Mouse (Mus musculus): ENCODE data around the gene Cep128. TPM values are rescaled to one million over a fixed set of nuclear protein-coding genes. Genes with fewer than 3 reads are reported as not detected.
"Not testable (repeated sequence)": the region's sequence is repeated elsewhere in the genome, so short reads cannot be mapped to it uniquely, and the experiment has no call there.

Cep128 gene
- polyA plus RNA-seq, 1 experiment from 2014 or later, result 5.5 TPM

DNA sequence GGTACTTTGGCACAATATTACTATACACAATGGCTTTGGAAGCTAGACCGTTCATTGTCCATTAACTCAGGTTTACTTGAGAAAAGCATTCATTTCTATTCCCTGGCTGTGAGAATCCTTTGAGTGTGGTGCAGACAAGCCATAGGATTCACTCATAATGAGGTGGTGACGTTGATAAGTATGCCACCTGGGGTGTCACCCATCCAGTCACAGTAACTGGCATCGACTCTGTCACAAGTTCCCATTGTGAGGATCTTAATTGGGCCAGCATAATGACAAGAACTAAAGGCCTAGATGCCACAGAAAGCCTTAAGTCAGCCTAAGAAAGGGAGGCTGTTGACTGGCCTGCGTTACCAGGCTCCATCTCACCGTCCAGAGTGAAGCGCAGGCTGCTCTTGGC is 396.9 kb downstream of the Cep128 start:
- H3K9me3 ChIP-seq, result no peaks in the 10 kb centered on the region

GRCm38 (mm10) chr12:90982018-90982417 is 402.2 kb downstream of the Cep128 start:
- Histone ChIP-seq H3K27ac (no peak overlapping the region), H3K9ac (replicated peaks) (no peak overlapping the region), H3K4me3 (replicated peaks) (no peak overlapping the region), H3K9me3 (no peaks in the 10 kb centered on the region), H3K36me3 (no peaks in the 10 kb centered on the region), H3K4me2 (replicated peaks) (no peak overlapping the region), H3K4me1 (replicated peaks) (no peaks in the 10 kb centered on the region), H3K27me3 (no peaks in the 10 kb centered on the region)
- 92% methylated on average over 4 of the region's 4 CpGs for WGBS
- no peak for ATAC-seq

More for the DNA sequence above, 396.9 kb downstream of the Cep128 start:
- Histone ChIP-seq H3K4me1 (replicated peaks) (no peaks in the 10 kb centered on the region), H3K36me3 (no peaks in the 10 kb centered on the region), H3K4me2 (replicated peaks) (no peak overlapping the region), H3K27ac (no peak overlapping the region), H3K27me3 (no peaks in the 10 kb centered on the region), H3K9ac (replicated peaks) (no peak overlapping the region), H3K4me3 (replicated peaks) (no peak overlapping the region)
- WGBS, result 66% methylated on average over 6 of the region's 6 CpGs
- ATAC-seq, result no peak

DNA sequence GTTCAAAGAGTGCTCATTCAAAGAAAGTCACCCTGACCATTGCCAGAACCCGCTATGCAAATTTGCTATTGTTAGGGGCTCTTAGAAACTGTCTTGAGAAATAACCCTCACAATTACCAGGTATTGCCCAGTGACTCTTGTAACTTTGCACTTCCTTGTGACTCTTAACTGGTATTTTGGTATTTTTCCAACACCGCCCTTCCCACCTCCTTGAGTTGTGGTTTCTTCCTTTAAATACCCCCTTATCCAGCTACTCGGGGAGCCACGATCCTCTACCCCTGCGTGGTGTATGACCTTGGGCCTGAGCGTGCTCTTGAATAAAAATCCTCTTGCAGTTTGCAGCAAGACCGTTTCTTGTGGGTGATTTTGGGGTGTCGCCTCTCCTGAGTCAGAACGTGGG is 407.8 kb downstream of the Cep128 start:
- not testable (repeated sequence) for H3K27me3 ChIP-seq; H3K27ac ChIP-seq; ATAC-seq; H3K4me1 ChIP-seq (replicated peaks); H3K9me3 ChIP-seq; H3K4me3 ChIP-seq (replicated peaks); H3K9ac ChIP-seq (replicated peaks); H3K4me2 ChIP-seq (replicated peaks); H3K36me3 ChIP-seq
- WGBS, result 86% methylated on average over 9 of the region's 9 CpGs

DNA sequence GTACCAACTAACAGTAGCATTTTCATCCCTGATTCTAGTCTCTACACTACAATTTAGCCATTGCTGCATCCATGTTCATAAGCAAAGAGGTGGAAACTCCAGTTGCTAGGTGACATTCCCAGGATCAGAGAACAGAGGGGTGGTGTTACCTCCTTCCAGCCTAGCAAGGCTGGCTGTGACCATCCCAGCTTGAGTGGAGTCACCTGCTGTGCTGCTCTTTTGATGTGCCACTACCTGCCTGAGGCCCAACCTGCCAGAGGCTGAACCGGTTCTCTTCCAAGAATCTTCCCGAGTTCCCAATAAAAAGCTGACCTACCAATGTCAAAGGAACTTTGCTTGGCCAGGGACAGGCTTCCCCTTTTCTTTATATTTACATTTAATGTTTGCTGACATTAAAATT is 408.8 kb downstream of the Cep128 start:
- no peak overlapping the region for H3K4me2 ChIP-seq (replicated peaks)
- no peaks in the 10 kb centered on the region for H3K4me1 ChIP-seq (replicated peaks)
- H3K4me3 ChIP-seq (replicated peaks), result no peak overlapping the region
- H3K27ac ChIP-seq, result no peak overlapping the region
- no peaks in the 10 kb centered on the region for H3K36me3 ChIP-seq
- H3K27me3 ChIP-seq, result no peaks in the 10 kb centered on the region
- WGBS, result 48% methylated on average over 2 of the region's 2 CpGs
- no peaks in the 10 kb centered on the region for H3K9me3 ChIP-seq
- H3K9ac ChIP-seq (replicated peaks), result no peak overlapping the region
- no peak for ATAC-seq

GRCm38 (mm10) chr12:90971156-90971555 is 413.1 kb downstream of the Cep128 start:
- ATAC-seq, result no peak
- no peaks in the 10 kb centered on the region for H3K4me1 ChIP-seq (replicated peaks)
- H3K9me3 ChIP-seq, result no peaks in the 10 kb centered on the region
- H3K27me3 ChIP-seq, result no peaks in the 10 kb centered on the region
- no peak overlapping the region for H3K27ac ChIP-seq
- H3K4me2 ChIP-seq (replicated peaks), result no peak overlapping the region
- no peak overlapping the region for H3K4me3 ChIP-seq (replicated peaks)
- 90% methylated on average over 3 of the region's 3 CpGs for WGBS
- H3K9ac ChIP-seq (replicated peaks), result no peak overlapping the region
- no peaks in the 10 kb centered on the region for H3K36me3 ChIP-seq

- no peak overlapping the region for H3K9ac ChIP-seq (replicated peaks)
- no peak for ATAC-seq
- H3K4me3 ChIP-seq (replicated peaks), result no peak overlapping the region
- WGBS, result 83% methylated on average over 5 of the region's 5 CpGs
- H3K4me1 ChIP-seq (replicated peaks), result no peaks in the 10 kb centered on the region
- no peaks in the 10 kb centered on the region for H3K36me3 ChIP-seq
- H3K4me2 ChIP-seq (replicated peaks), result no peak overlapping the region
- no peak overlapping the region for H3K27ac ChIP-seq
- H3K27me3 ChIP-seq, result no peaks in the 10 kb centered on the region
- no peaks in the 10 kb centered on the region for H3K9me3 ChIP-seq
These were observed 422.7 kb downstream of the Cep128 start for GRCm38 (mm10) chr12:90961386-90962017.

GRCm38 (mm10) chr12:90954740-90955473 is 429.3 kb downstream of the Cep128 start:
- Histone ChIP-seq H3K27ac (no peak overlapping the region), H3K27me3 (no peaks in the 10 kb centered on the region), H3K36me3 (no peaks in the 10 kb centered on the region), H3K4me3 (replicated peaks) (no peak overlapping the region), H3K9me3 (no peaks in the 10 kb centered on the region), H3K9ac (replicated peaks) (no peak overlapping the region), H3K4me1 (replicated peaks) (no peaks in the 10 kb centered on the region), H3K4me2 (replicated peaks) (no peak overlapping the region)
- no peak for ATAC-seq
- 79% methylated on average over 7 of the region's 7 CpGs for whole genome bisulfite sequencing

Small RNAs within 50 kb of the gene (microRNA-seq; reads per million reads assigned to microRNA genes)
- gene Gm44370, result not detected

Other genes starting within 250 kb of the Cep128 start
- gene Tshr, start 154 bp upstream of the Cep128 start, polyA plus RNA-seq (2015; fragmentation: Nextera tagmentation; extraction: Ambion mirVana), result 0.14 and 0.27 TPM in 2 replicates
- 74.6 and 83.4 TPM in 2 replicates for gene Gtf2a1, start 206.1 kb upstream of the Cep128 start, polyA plus RNA-seq (2015; fragmentation: Nextera tagmentation; extraction: Ambion mirVana)

Measured in midbrain, embryonic 13.5 days (tissue).